Mouse (Mus musculus): ENCODE measurements around the gene Cd37.

The Cd37 gene

GRCm38 (mm10) chr7:45202654-45203053 is 36.3 kb downstream of the Cd37 start:
- DNase-seq (ENCODE audit: low read depth), result no peak

DNA sequence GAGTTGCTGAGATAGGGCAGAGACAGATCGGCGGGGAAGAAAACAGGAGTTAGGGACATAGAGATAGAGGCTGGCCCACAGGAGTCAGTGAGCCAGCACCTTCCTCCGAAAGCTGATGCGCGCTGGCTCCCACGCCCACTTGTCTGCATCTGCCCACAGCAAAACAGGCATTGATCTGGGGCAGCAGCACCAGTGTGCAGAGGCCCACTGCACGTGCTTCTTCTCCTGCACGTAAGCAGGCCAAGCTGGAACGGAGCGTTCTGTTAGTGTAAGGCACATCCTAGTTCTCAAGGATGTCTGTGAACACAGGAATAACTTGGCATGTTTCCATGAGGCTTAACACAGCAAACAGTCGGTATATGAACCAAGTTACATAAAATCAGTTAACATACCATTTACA is 40.0 kb downstream of the Cd37 start:
- DNase-seq (ENCODE audit: low read depth), result no peak

GRCm38 (mm10) chr7:45198435-45198834 is 40.5 kb downstream of the Cd37 start:
- peak; percentile 61 for DNase-seq (ENCODE audit: low read depth)

GRCm38 (mm10) chr7:45196994-45197393 is 41.9 kb downstream of the Cd37 start:
- no peak for DNase-seq (ENCODE audit: low read depth)

DNA sequence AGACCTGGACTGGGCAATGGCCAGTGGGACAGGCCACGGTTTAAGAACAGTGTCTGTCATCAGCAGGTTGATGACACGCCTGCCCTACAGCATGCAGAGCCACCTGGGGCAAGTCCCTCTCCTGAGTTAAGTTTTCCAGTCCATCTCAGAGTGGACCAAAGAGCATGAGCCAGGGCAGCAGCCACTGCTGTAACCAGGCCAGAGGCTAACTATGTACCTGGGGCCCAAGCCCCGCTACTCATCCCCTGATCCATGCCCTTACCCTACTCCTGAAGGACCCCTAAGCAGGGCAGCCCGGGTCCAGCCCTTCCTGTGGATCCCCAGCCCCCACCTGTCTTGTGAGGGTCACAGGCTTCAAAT is 42.8 kb downstream of the Cd37 start:
- DNase-seq (ENCODE audit: low read depth), result no peak

- DNase-seq (ENCODE audit: low read depth), result no peak
Measured at GRCm38 (mm10) chr7:45195341-45196175, 43.4 kb downstream of the Cd37 start.

DNA sequence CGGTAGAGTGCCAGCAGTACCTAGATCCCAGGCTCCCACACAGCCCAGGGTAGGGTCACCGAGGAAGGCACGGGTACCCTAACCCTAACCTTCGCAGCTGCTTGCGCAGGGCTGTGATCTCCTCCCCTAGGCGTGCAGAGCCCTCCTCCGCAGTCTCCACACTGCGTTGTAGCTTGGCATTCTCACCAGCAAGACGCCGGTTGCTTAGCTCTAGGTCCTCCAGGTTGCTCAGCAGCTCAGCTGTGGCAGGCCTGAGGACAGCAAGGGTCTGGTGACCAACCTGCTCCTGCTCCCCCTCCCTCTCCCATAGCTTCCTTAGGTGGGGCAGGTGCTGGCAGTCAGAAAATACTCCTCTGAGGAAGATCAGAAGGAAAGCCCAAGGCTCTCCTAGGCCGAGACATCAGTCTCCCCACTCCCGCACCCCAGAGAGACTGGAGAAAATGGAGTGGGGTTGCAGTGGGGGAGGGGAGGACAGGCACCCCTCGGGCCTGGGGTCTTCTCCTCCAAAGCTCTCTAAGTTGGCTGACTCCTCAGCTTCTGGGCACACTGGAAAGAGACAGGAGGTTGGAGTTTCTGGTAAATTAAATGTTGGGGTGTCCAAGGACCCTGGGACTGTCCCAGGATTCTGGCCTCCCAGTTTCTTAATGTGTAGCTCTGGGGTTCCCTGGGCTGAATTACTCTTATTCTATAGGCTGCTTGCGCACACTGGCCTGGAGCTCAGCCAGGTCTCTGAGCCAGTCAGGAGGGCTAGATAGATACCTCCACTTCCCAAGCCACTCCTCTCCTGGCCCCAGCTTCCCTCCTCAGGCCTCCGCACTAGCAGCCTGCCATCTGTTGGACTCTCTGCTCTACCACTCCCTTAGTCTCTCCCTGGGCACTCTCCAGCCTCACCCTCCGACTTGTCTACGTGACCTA is 44.8 kb downstream of the Cd37 start:
- no peak for DNase-seq (ENCODE audit: low read depth)

DNA sequence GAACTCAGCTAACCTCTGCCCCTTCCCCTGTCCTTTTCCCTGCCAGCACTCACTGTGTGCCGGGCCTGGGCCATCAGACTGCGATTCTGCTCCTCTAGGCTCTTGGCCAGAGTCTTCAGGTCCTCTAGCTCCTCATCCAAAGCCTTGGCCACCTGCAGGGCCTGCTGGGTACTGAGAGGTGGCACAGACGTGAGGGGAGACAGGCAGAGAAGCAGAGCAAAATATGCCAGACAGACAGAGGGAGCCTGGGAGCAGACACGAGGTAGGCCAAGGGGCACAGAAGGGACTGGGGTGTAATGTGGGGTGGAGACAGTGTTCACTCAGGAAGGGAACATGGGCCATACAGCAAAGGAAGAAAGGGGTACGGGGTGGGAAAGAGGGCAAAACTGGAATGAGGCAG is 45.5 kb downstream of the Cd37 start:
- no peak for DNase-seq (ENCODE audit: low read depth)

GRCm38 (mm10) chr7:45192585-45193310 is 46.2 kb downstream of the Cd37 start:
- no peak for DNase-seq (ENCODE audit: low read depth)

- no peak for DNase-seq (ENCODE audit: low read depth)
Measured at GRCm38 (mm10) chr7:45191803-45192363, 47.0 kb downstream of the Cd37 start.

GRCm38 (mm10) chr7:45191161-45191560 is 47.8 kb downstream of the Cd37 start:
- no peak for DNase-seq (ENCODE audit: low read depth)

DNA sequence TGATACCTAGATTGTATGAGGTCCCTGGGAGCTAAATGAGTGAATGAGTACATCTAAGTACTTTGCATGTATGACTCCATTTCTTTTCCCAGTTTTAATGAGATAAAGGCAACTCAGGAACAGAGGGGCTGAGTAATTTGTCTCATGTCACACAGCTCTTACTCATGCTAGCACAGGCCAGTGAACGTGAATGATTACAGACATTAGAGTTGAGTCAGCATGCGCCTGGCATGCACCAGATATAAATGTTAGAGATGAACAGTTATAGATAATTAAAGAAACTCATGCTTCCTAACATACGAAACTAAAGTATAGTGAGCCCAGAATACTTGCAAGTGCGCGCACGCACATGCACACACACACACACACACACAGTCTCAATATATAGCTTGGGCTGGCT is 48.7 kb downstream of the Cd37 start:
- no peak for DNase-seq (ENCODE audit: low read depth)

GRCm38 (mm10) chr7:45189600-45189999 is 49.3 kb downstream of the Cd37 start:
- no peak for DNase-seq (ENCODE audit: low read depth)

DNA sequence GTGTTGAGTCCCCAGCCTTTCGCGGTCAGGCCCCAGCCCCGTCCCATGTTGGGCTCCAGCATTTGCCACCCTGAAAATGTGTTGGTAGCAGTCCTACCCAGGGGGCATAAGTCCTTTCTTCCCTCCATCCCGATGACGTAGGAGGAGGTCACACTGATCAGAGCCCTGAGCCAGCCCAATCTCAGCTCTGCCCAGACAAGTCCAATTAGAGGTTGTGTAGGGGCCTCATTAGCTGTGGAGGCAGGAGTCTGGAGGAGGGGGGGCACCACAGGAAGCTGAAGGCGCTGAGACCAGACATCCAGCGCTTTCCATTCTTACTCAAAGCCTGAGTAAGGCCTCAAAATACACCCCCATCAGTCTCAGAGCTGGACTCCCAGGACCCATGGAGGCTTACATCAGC is 53.0 kb downstream of the Cd37 start:
- DNase-seq (ENCODE audit: low read depth), result no peak

- no peak for DNase-seq (ENCODE audit: low read depth)
Measured at GRCm38 (mm10) chr7:45183672-45184071, 55.2 kb downstream of the Cd37 start.

Measured in fibroblast of lung, adult 2 months (primary cell).